Mouse (Mus musculus) bone marrow, adult 2 months (tissue): ENCODE data around the gene Tgfbrap1.

Experiments
- CTCF ChIP-seq: fragments of 200-500 bp; IDR thresholded peaks from 2 replicates; pipeline ENCODE4 v1.5.1; 2011; ENCODE audit warnings: low read length, control low read depth; ENCODE audit not compliant: control insufficient read depth, insufficient read depth
- POLR2A ChIP-seq: fragments of 200-500 bp; IDR thresholded peaks from 2 replicates; pipeline ENCODE4 v1.6.1; 2011; ENCODE audit warnings: low read depth, mild to moderate bottlenecking, control low read depth, low read length, borderline replicate concordance; ENCODE audit not compliant: control insufficient read depth

DNA sequence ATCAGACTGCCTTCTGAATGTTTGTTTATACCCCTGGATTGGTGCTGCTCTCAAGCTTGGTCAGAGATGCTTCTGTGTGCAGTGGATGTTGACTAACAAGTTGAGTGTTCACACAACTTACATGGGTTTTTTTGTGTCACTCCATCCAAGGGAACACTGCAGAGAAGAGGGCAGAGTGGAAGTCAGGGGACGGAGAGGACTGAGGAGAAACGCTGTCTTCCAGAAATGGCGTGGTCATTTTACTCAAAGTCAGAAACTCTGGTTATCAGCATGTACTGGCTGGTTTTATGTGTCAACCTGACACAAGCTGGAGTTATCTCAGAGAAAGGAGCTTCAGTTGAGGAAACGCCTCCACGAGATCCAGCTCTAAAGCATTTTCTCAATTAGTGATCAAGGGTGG, 22.5 kb upstream of the Tgfbrap1 start:
- TF ChIP-seq CTCF (no peak), POLR2A (no peak)
